Mouse (Mus musculus) liver, postnatal 0 days (tissue): Measurements from ENCODE around the gene Zfand3.

Source experiments
- CTCF ChIP-seq: sonication (generic); IDR thresholded peaks from 2 replicates; pipeline ENCODE4 v1.5.1; 2016; ENCODE audit warnings: antibody characterized with exemption, low read depth
- EP300 ChIP-seq: IDR thresholded peaks from 2 replicates; pipeline ENCODE4 v1.6.1; 2016; ENCODE audit warnings: antibody characterized with exemption, low read depth, mild to moderate bottlenecking

GRCm38 (mm10) chr17:30026617-30027016 lies 22.1 kb downstream of the Zfand3 start:
- TF ChIP-seq CTCF = no peak
- no peak for TF ChIP-seq EP300
